Mouse (Mus musculus) CH12.LX (cell line): ENCODE measurements at regions not wholly inside any gene's neighbourhood (a gene's known extent, or its start where the extent isn't known, plus 50 kb on each side); places are given as distances from the start of the nearest gene placed in this dataset.

Experiments
- CHD2 ChIP-seq: IDR thresholded peaks from 2 replicates; pipeline ENCODE4 v1.6.1; 2011; ENCODE audit warnings: low read length, improper control_type of control experiment
- CTCF ChIP-seq, 2 experiments: IDR thresholded peaks in 1 of 2; conservative IDR thresholded peaks in 1 of 2; 2 replicates each; pipeline ENCODE4 v1.5.1; 2011 to 2012; ENCODE audit warnings: low read depth in 2 of 2, low read length in 2 of 2, improper control_type of control experiment in 1 of 2, inconsistent platforms in 1 of 2, mild to moderate bottlenecking in 1 of 2, moderate library complexity in 1 of 2
- ELF1 ChIP-seq: IDR thresholded peaks from 2 replicates; pipeline ENCODE4 v1.6.1; 2014; ENCODE audit warnings: low read depth, mild to moderate bottlenecking, inconsistent platforms, low read length, improper control_type of control experiment
- EP300 ChIP-seq: IDR thresholded peaks from 2 replicates; pipeline ENCODE4 v1.6.1; 2011; ENCODE audit warnings: low read length, improper control_type of control experiment
- MYC ChIP-seq: IDR thresholded peaks from 2 replicates; pipeline ENCODE4 v1.6.1; 2011; ENCODE audit warnings: low read depth, mild to moderate bottlenecking, improper control_type of control experiment, low read length
- NRF1 ChIP-seq: IDR thresholded peaks from 2 replicates; pipeline ENCODE4 v1.6.1; 2014; ENCODE audit warnings: low read depth, mild to moderate bottlenecking, inconsistent platforms, low read length, improper control_type of control experiment, moderate library complexity
- POLR2A ChIP-seq: IDR thresholded peaks from 2 replicates; pipeline ENCODE4 v1.6.1; 2011; ENCODE audit warnings: low read depth, mild to moderate bottlenecking, improper control_type of control experiment, low read length
- POLR2AphosphoS2 ChIP-seq: IDR thresholded peaks from 2 replicates; pipeline ENCODE4 v1.6.1; 2011; ENCODE audit warnings: low read depth, low read length, improper control_type of control experiment
- RCOR1 ChIP-seq: conservative IDR thresholded peaks from 2 replicates; pipeline ENCODE4 v1.6.1; 2012; ENCODE audit warnings: low read depth, mild to moderate bottlenecking, inconsistent platforms, low read length, improper control_type of control experiment
- SIN3A ChIP-seq: IDR thresholded peaks from 2 replicates; pipeline ENCODE4 v1.6.1; 2012; ENCODE audit warnings: low read length, improper control_type of control experiment, inconsistent platforms
- UBTF ChIP-seq: IDR thresholded peaks from 2 replicates; pipeline ENCODE4 v1.6.1; 2012; ENCODE audit warnings: low read depth, mild to moderate bottlenecking, inconsistent platforms, low read length, improper control_type of control experiment, moderate library complexity
- USF1 ChIP-seq: IDR thresholded peaks from 2 replicates; pipeline ENCODE4 v1.6.1; 2014; ENCODE audit warnings: low read depth, mild to moderate bottlenecking, inconsistent platforms, low read length, improper control_type of control experiment

DNA sequence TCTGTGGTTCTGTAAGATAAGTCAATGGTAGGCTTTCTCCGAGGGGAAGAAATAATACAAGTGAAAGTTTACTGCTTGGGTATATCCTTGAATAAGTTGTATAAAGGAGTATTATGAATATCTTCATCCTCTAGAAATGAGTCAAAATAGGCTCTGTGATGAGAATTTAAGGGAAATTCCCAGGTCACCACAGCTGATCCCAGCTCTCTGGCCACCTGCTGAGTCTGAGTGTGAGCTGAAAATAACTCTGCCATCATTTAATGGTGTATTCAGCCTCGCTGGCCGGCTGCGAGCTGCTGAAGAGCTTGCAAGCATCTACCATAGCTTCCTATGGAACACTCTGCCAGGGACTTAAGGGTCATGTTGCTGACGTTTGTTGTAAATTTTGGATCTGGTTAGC lies 213.5 kb upstream of the Sesn3 start:
- no peak for TF ChIP-seq NRF1
- no peak for TF ChIP-seq USF1
- no peak for TF ChIP-seq POLR2A
- TF ChIP-seq UBTF, result no peak
- peak; percentile 75 for TF ChIP-seq EP300
- TF ChIP-seq CTCF (conservative IDR thresholded peaks at IDR 0.05 in 1 of 2, IDR thresholded peaks at IDR 0.05 in 1 of 2; ENCODE audit: low read depth in 2 of 2, low read length in 2 of 2), result no peak
- TF ChIP-seq CHD2, result no peak
- TF ChIP-seq SIN3A, result no peak
- peak; percentile 51; the same call in 1 of the 2 replicates for TF ChIP-seq RCOR1
- no peak for TF ChIP-seq ELF1
- no peak for TF ChIP-seq POLR2AphosphoS2
- TF ChIP-seq MYC, result no peak
